21 mouse cellular contexts compared by ENCODE assay signal in the genomic region with DNA sequence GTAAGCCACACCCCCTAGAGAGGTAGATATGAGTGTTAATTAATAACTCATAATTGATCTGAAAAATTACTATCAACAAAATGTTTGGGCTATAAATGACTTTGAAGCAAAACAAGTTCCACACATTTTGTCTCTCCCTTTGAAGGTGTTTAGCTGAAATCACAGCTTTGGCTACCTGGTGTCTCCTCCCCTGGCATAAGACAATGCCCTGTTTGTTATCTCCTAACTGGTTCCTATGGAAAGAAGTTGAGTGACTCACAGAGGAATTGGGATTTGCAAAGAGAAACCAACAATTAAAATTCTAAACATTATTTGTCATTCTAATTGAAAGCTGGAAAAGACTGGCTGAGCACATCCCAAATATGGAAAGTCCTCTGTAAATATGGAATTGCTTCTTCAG.
"Had no signal": no experiment of that assay in that cellular context is flagged by ENCODE, and none has a peak within 500 bp of the region (broad histone marks: within the 10 kb centered on the region; RNA-seq: fewer than 3 reads in every experiment).

No protein-coding gene starts in this region.

- H3K4me3 ChIP-seq: liver, embryonic 15.5 days; lung, embryonic 15.5 days; midbrain, embryonic 10.5 days; midbrain, embryonic 12.5 days; myocyte; neural tube, embryonic 13.5 days; neural tube, embryonic 15.5 days; stomach, embryonic 15.5 days had no signal

- H3K9me3 ChIP-seq: liver, embryonic 15.5 days; lung, embryonic 15.5 days; midbrain, embryonic 10.5 days; midbrain, embryonic 12.5 days; neural tube, embryonic 13.5 days; neural tube, embryonic 15.5 days; stomach, embryonic 15.5 days had no signal

- DNase-seq: liver, postnatal 0 days; lung, adult 2 months; lung, postnatal 4 days; midbrain, embryonic 14.5 days; retina, postnatal 1 day; right cerebral cortex, adult 18-20 months; right cerebral cortex, postnatal 25 days; right cerebral cortex, postnatal 4 days; thymus, adult 18-20 months; thymus, postnatal 14 days; thymus, postnatal 36 days had no signal

- H3K9ac ChIP-seq: liver, embryonic 15.5 days; liver, postnatal 0 days; lung, embryonic 15.5 days; midbrain, embryonic 12.5 days; neural tube, embryonic 13.5 days; neural tube, embryonic 15.5 days; stomach, embryonic 15.5 days had no signal

- H3K4me1 ChIP-seq: liver, embryonic 15.5 days had no signal

- H3K27me3 ChIP-seq: liver, embryonic 15.5 days; lung, embryonic 15.5 days; midbrain, embryonic 12.5 days; neural tube, embryonic 15.5 days; stomach, embryonic 15.5 days had no signal

- ATAC-seq: liver, postnatal 0 days; lung, postnatal 0 days; midbrain, embryonic 16.5 days had no signal

- H3K4me2 ChIP-seq: liver, embryonic 15.5 days; lung, embryonic 15.5 days; midbrain, embryonic 12.5 days; neural tube, embryonic 13.5 days; neural tube, embryonic 15.5 days; stomach, embryonic 15.5 days had no signal

- H3K27ac ChIP-seq: liver, embryonic 15.5 days; lung, embryonic 15.5 days; midbrain, embryonic 10.5 days; midbrain, embryonic 12.5 days; neural tube, embryonic 13.5 days; neural tube, embryonic 15.5 days; stomach, embryonic 15.5 days had no signal

- H3K36me3 ChIP-seq: liver, embryonic 15.5 days; lung, embryonic 15.5 days; midbrain, embryonic 10.5 days; midbrain, embryonic 12.5 days; neural tube, embryonic 13.5 days; neural tube, embryonic 15.5 days; stomach, embryonic 15.5 days had no signal
